Mouse (Mus musculus): ENCODE results near the gene Nbdy. TPM values are rescaled to one million over a fixed set of nuclear protein-coding genes. Genes with fewer than 3 reads are reported as not detected.
A peak's percentile ranks its signal among the peaks of the same experiment; 100 is the strongest.

Gene Nbdy
- polyA plus RNA-seq (2014; fragmentation: Nextera tagmentation; extraction: Ambion mirVana), result 68.5 and 70.7 TPM in 2 replicates

GRCm38 (mm10) chrX:153723110-153723916 is at the start of gene Nbdy:
Nbdy (plus strand) TSS chrX:153723590.
- H3K4me2 ChIP-seq, result peak within 1 kb of the TSS; percentile 59
- peak within 1 kb of the TSS; percentile 53 for H3K4me3 ChIP-seq (ENCODE audit: low read depth, low read length)
- 11% methylated on average over 31 of the region's 32 CpGs for WGBS (ENCODE audit: insufficient replicate concordance)
- no peaks in the 10 kb centered on the region for H3K27me3 ChIP-seq (ENCODE audit: control insufficient read depth, insufficient read depth, low read length)
- peak; percentile 81 for ATAC-seq (replicated peaks; ENCODE audit: insufficient number of reproducible peaks, low FRiP score, low TSS enrichment)
- peak within 1 kb of the TSS; percentile 75 for H3K9ac ChIP-seq (ENCODE audit: low read depth, low read length)
- H3K9me3 ChIP-seq (replicated peaks; ENCODE audit: control insufficient read depth, low read length), result no peaks in the 10 kb centered on the region
- peak within 1 kb of the TSS; percentile 50; the same call in 1 of the 2 replicates for H3K27ac ChIP-seq (ENCODE audit: low read depth, low read length)
- H3K36me3 ChIP-seq (ENCODE audit: control insufficient read depth, insufficient read depth, low read length), result no peaks in the 10 kb centered on the region
- H3K4me1 ChIP-seq (ENCODE audit: control insufficient read depth, insufficient read depth, low read length), result no peaks in the 10 kb centered on the region

GRCm38 (mm10) chrX:153695782-153696395 is 27.5 kb upstream of the Nbdy start, which contains the start of gene Kctd12b:
Kctd12b (minus strand) TSS chrX:153696391.
- Histone ChIP-seq H3K4me3 (ENCODE audit: low read depth, low read length) (peak within 1 kb of the TSS; percentile 37), H3K27me3 (ENCODE audit: control insufficient read depth, insufficient read depth, low read length) (no peaks in the 10 kb centered on the region), H3K9ac (ENCODE audit: low read depth, low read length) (peak within 1 kb of the TSS; percentile 60; the same call in 1 of the 2 replicates), H3K4me2 (peak within 1 kb of the TSS; percentile 55), H3K27ac (ENCODE audit: low read depth, low read length) (0 out of 2 replicates have a peak within 1 kb of the TSS, but pooled peaks have one; percentile 35), H3K4me1 (ENCODE audit: control insufficient read depth, insufficient read depth, low read length) (no peaks in the 10 kb centered on the region), H3K36me3 (ENCODE audit: control insufficient read depth, insufficient read depth, low read length) (no peaks in the 10 kb centered on the region), H3K9me3 (replicated peaks; ENCODE audit: control insufficient read depth, low read length) (no peaks in the 10 kb centered on the region)
- no peak for ATAC-seq (replicated peaks; ENCODE audit: insufficient number of reproducible peaks, low FRiP score, low TSS enrichment)
- 22% methylated on average over 11 of the region's 11 CpGs for WGBS (ENCODE audit: insufficient replicate concordance)

- no peak for ATAC-seq (replicated peaks; ENCODE audit: insufficient number of reproducible peaks, low FRiP score, low TSS enrichment)
These were observed 22.9 kb upstream of the Nbdy start for GRCm38 (mm10) chrX:153700463-153700862.

GRCm38 (mm10) chrX:153707735-153708134 is 15.7 kb upstream of the Nbdy start:
- Histone ChIP-seq H3K4me2 (no peak overlapping the region), H3K27me3 (ENCODE audit: control insufficient read depth, insufficient read depth, low read length) (no peaks in the 10 kb centered on the region), H3K4me1 (ENCODE audit: control insufficient read depth, insufficient read depth, low read length) (no peaks in the 10 kb centered on the region), H3K9ac (ENCODE audit: low read depth, low read length) (no peak overlapping the region), H3K9me3 (replicated peaks; ENCODE audit: control insufficient read depth, low read length) (no peaks in the 10 kb centered on the region), H3K36me3 (ENCODE audit: control insufficient read depth, insufficient read depth, low read length) (no peaks in the 10 kb centered on the region), H3K27ac (ENCODE audit: low read depth, low read length) (no peak overlapping the region), H3K4me3 (ENCODE audit: low read depth, low read length) (no peak overlapping the region)
- 25% methylated on average over 4 of the region's 4 CpGs for WGBS (ENCODE audit: insufficient replicate concordance)
- ATAC-seq (replicated peaks; ENCODE audit: insufficient number of reproducible peaks, low FRiP score, low TSS enrichment), result no peak

More at GRCm38 (mm10) chrX:153700463-153700862, 22.9 kb upstream of the Nbdy start:
- WGBS (ENCODE audit: insufficient replicate concordance), result 76% methylated on average over 3 of the region's 3 CpGs
- no peaks in the 10 kb centered on the region for H3K4me1 ChIP-seq (ENCODE audit: control insufficient read depth, insufficient read depth, low read length)
- H3K27ac ChIP-seq (ENCODE audit: low read depth, low read length), result no peak overlapping the region
- no peaks in the 10 kb centered on the region for H3K9me3 ChIP-seq (replicated peaks; ENCODE audit: control insufficient read depth, low read length)
- H3K36me3 ChIP-seq (ENCODE audit: control insufficient read depth, insufficient read depth, low read length), result no peaks in the 10 kb centered on the region
- no peak overlapping the region for H3K9ac ChIP-seq (ENCODE audit: low read depth, low read length)
- H3K4me2 ChIP-seq, result no peak overlapping the region
- no peak overlapping the region for H3K4me3 ChIP-seq (ENCODE audit: low read depth, low read length)
- H3K27me3 ChIP-seq (ENCODE audit: control insufficient read depth, insufficient read depth, low read length), result no peaks in the 10 kb centered on the region

- Histone ChIP-seq H3K4me3 (ENCODE audit: low read depth, low read length) (no peak overlapping the region), H3K9me3 (replicated peaks; ENCODE audit: control insufficient read depth, low read length) (no peaks in the 10 kb centered on the region), H3K36me3 (ENCODE audit: control insufficient read depth, insufficient read depth, low read length) (no peaks in the 10 kb centered on the region), H3K4me2 (no peak overlapping the region), H3K9ac (ENCODE audit: low read depth, low read length) (no peak overlapping the region), H3K4me1 (ENCODE audit: control insufficient read depth, insufficient read depth, low read length) (no peaks in the 10 kb centered on the region), H3K27ac (ENCODE audit: low read depth, low read length) (no peak overlapping the region), H3K27me3 (ENCODE audit: control insufficient read depth, insufficient read depth, low read length) (no peaks in the 10 kb centered on the region)
- 69% methylated on average over 2 of the region's 2 CpGs for WGBS (ENCODE audit: insufficient replicate concordance)
- ATAC-seq (replicated peaks; ENCODE audit: insufficient number of reproducible peaks, low FRiP score, low TSS enrichment), result no peak
These were observed 6.7 kb upstream of the Nbdy start for GRCm38 (mm10) chrX:153716716-153717115.

- ATAC-seq (replicated peaks; ENCODE audit: insufficient number of reproducible peaks, low FRiP score, low TSS enrichment), result no peak
- 28% methylated on average over 4 of the region's 4 CpGs for WGBS (ENCODE audit: insufficient replicate concordance)
- H3K4me3 ChIP-seq (ENCODE audit: low read depth, low read length), result no peak overlapping the region
- H3K9ac ChIP-seq (ENCODE audit: low read depth, low read length), result no peak overlapping the region
- no peaks in the 10 kb centered on the region for H3K9me3 ChIP-seq (replicated peaks; ENCODE audit: control insufficient read depth, low read length)
- no peak overlapping the region for H3K27ac ChIP-seq (ENCODE audit: low read depth, low read length)
- H3K27me3 ChIP-seq (ENCODE audit: control insufficient read depth, insufficient read depth, low read length), result no peaks in the 10 kb centered on the region
- no peaks in the 10 kb centered on the region for H3K36me3 ChIP-seq (ENCODE audit: control insufficient read depth, insufficient read depth, low read length)
- H3K4me2 ChIP-seq, result no peak overlapping the region
- no peaks in the 10 kb centered on the region for H3K4me1 ChIP-seq (ENCODE audit: control insufficient read depth, insufficient read depth, low read length)
These were observed 3.8 kb upstream of the Nbdy start for GRCm38 (mm10) chrX:153719602-153720001.

GRCm38 (mm10) chrX:153724400-153724799 is 1.0 kb downstream of the Nbdy start:
- Histone ChIP-seq H3K36me3 (ENCODE audit: control insufficient read depth, insufficient read depth, low read length) (no peaks in the 10 kb centered on the region), H3K4me3 (ENCODE audit: low read depth, low read length) (peak overlapping the region; percentile 53), H3K9ac (ENCODE audit: low read depth, low read length) (no peak overlapping the region), H3K9me3 (replicated peaks; ENCODE audit: control insufficient read depth, low read length) (no peaks in the 10 kb centered on the region), H3K27me3 (ENCODE audit: control insufficient read depth, insufficient read depth, low read length) (no peaks in the 10 kb centered on the region), H3K27ac (ENCODE audit: low read depth, low read length) (no peak overlapping the region), H3K4me1 (ENCODE audit: control insufficient read depth, insufficient read depth, low read length) (no peaks in the 10 kb centered on the region), H3K4me2 (peak overlapping the region; percentile 59)
- WGBS (ENCODE audit: insufficient replicate concordance), result 34% methylated on average over 3 of the region's 3 CpGs
- ATAC-seq (replicated peaks; ENCODE audit: insufficient number of reproducible peaks, low FRiP score, low TSS enrichment), result no peak

GRCm38 (mm10) chrX:153735697-153736096 is 12.3 kb downstream of the Nbdy start:
- Histone ChIP-seq H3K4me1 (ENCODE audit: control insufficient read depth, insufficient read depth, low read length) (no peaks in the 10 kb centered on the region), H3K27me3 (ENCODE audit: control insufficient read depth, insufficient read depth, low read length) (no peaks in the 10 kb centered on the region), H3K9ac (ENCODE audit: low read depth, low read length) (no peak overlapping the region), H3K9me3 (replicated peaks; ENCODE audit: control insufficient read depth, low read length) (no peaks in the 10 kb centered on the region), H3K27ac (ENCODE audit: low read depth, low read length) (no peak overlapping the region), H3K4me3 (ENCODE audit: low read depth, low read length) (no peak overlapping the region), H3K4me2 (no peak overlapping the region), H3K36me3 (ENCODE audit: control insufficient read depth, insufficient read depth, low read length) (no peaks in the 10 kb centered on the region)
- WGBS (ENCODE audit: insufficient replicate concordance), result 74% methylated on average over 4 of the region's 4 CpGs
- no peak for ATAC-seq (replicated peaks; ENCODE audit: insufficient number of reproducible peaks, low FRiP score, low TSS enrichment)
